Mouse (Mus musculus): ENCODE data around the gene Ksr1. TPM values are rescaled to one million over a fixed set of nuclear protein-coding genes. Genes with fewer than 3 reads are reported as not detected.

Ksr1 gene
- polyA plus RNA-seq, 1 experiment = 106 TPM

DNA sequence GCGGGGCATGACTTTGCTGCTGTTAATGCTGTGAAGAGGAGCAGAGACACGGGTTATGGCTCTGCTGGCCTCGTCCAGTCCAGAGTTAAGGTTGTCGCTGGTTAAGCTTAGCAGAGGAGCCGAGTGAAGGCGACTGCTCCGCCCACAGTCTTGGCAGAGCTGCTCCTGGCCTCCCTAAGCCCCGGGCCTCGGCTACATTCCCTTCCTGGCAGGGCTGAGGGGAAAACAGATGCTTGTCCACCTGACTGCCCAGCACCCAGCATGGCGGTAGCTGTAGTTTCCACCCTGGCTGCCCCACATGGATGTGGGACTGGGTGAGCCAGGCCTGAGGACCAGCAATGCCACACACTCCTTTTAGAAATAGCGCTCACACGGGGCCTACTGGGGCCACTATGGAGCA is 130.0 kb downstream of the Ksr1 start:
- Histone ChIP-seq H3K4me1 (ENCODE audit: control insufficient read depth, insufficient read depth, insufficient read length, low read length) (no peaks in the 10 kb centered on the region), H3K27ac (ENCODE audit: insufficient read depth, low read depth, low read length) (no peak overlapping the region), H3K36me3 (ENCODE audit: control insufficient read depth, insufficient read depth, low read length) (peaks cover 76% of the 10 kb centered on the region), H3K27me3 (ENCODE audit: control insufficient read depth, insufficient read depth, low read length) (no peaks in the 10 kb centered on the region), H3K4me3 (ENCODE audit: low read depth, low read length) (no peak overlapping the region)
- 72% methylated on average over 12 of the region's 12 CpGs for WGBS
- TF ChIP-seq CTCF (IDR thresholded peaks at IDR 0.05; ENCODE audit: extremely low read depth, insufficient read length, insufficient replicate concordance, low read depth, low read length) (no peak), POLR2A (IDR thresholded peaks at IDR 0.05; ENCODE audit: low read depth, low read length) (no peak)

DNA sequence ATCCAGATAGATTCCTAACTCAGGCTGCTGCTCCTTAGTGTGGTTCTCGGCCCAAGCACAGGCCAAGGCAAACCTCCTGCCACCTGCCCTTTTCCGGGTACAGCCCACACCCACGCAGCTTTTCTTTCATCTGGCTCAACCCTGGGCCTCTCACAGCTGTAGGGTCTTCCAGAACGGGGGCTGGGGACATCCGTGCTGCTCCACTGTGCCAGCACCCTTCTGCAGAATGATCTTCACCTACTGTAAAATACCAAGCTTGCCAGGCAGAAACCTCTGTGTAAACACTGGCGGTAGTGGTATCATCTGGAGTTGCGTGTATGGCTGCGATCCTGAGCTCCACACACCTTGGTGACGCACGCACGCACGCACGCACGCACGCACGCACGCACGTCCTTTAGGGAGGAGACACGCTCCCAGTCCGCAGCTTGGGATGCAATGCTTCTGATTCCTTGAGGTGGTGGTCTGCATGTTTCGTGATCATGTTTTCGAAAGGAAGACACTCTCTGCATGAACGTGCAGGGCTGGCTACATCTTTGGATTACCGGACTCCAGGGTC is 130.5 kb downstream of the Ksr1 start:
- Histone ChIP-seq H3K4me1 (ENCODE audit: control insufficient read depth, insufficient read depth, insufficient read length, low read length) (no peaks in the 10 kb centered on the region), H3K27ac (ENCODE audit: insufficient read depth, low read depth, low read length) (no peak overlapping the region), H3K36me3 (ENCODE audit: control insufficient read depth, insufficient read depth, low read length) (peaks cover 71% of the 10 kb centered on the region), H3K27me3 (ENCODE audit: control insufficient read depth, insufficient read depth, low read length) (no peaks in the 10 kb centered on the region), H3K4me3 (ENCODE audit: low read depth, low read length) (no peak overlapping the region)
- WGBS = 90% methylated on average over 24 of the region's 24 CpGs
- TF ChIP-seq POLR2A (IDR thresholded peaks at IDR 0.05; ENCODE audit: low read depth, low read length) (no peak), CTCF (IDR thresholded peaks at IDR 0.05; ENCODE audit: extremely low read depth, insufficient read length, insufficient replicate concordance, low read depth, low read length) (no peak)

DNA sequence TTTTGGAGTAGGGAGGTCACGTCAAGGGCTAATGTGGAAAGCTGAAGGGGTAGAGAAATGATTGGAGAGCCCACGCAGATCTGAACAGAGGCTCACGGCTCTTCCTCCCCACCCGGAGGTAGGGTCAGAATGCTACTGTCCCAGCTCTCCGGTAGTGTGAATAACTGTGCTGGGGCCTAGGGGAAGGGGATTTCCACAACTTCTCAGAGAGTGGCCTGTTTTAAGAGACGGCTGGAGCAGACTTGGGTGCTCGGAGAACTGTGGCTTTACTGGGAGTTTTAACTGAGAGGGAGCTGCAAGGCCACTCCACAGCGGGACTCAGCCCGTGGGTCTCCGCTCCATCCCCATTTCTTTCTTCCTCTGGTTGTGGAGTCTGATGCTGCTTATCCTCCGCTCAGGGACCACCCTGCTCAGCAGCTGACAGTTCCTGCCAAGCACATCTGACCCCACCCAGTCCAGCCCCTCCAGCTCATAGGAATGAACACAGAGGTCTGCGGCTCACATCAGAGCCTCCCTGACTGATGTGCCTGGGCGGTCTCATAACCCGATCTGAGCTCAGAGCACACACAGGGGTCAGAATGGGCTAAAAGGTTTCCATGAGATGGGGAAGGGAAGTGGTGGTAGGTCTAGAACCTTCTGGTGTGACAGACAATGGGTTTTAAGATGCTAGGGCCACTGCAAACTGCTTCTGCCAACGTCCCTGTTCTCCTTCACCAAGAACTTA is 131.4 kb downstream of the Ksr1 start:
- Histone ChIP-seq H3K27me3 (ENCODE audit: control insufficient read depth, insufficient read depth, low read length) (no peaks in the 10 kb centered on the region), H3K4me1 (ENCODE audit: control insufficient read depth, insufficient read depth, insufficient read length, low read length) (no peaks in the 10 kb centered on the region), H3K27ac (ENCODE audit: insufficient read depth, low read depth, low read length) (no peak overlapping the region), H3K4me3 (ENCODE audit: low read depth, low read length) (no peak overlapping the region), H3K36me3 (ENCODE audit: control insufficient read depth, insufficient read depth, low read length) (peaks cover 61% of the 10 kb centered on the region)
- TF ChIP-seq CTCF (IDR thresholded peaks at IDR 0.05; ENCODE audit: extremely low read depth, insufficient read length, insufficient replicate concordance, low read depth, low read length) (no peak), POLR2A (IDR thresholded peaks at IDR 0.05; ENCODE audit: low read depth, low read length) (no peak)
- WGBS = 88% methylated on average over 15 of the region's 15 CpGs

DNA sequence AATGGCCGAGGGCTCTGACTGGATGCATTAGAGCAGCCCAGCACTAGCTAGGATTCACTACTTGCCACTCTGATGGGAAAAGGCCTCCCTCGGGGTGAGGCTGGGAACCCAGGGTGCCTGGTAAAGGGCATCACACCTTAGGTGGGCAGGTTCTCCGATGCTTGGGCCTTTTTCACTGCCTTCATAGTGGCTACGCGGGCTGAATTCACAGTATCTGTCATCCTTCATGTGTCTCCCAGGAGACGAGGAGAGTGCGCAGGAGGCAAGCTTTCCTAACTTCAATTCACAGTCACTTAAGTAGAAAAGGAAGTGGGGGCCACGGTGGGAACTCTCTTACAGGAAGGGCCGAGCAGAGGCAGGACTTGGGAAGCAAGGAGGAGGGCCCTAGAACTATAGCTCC is 132.4 kb downstream of the Ksr1 start:
- no peak overlapping the region for H3K27ac ChIP-seq (ENCODE audit: insufficient read depth, low read depth, low read length)
- 81% methylated on average over 9 of the region's 9 CpGs for WGBS
- H3K27me3 ChIP-seq (ENCODE audit: control insufficient read depth, insufficient read depth, low read length) = no peaks in the 10 kb centered on the region

DNA sequence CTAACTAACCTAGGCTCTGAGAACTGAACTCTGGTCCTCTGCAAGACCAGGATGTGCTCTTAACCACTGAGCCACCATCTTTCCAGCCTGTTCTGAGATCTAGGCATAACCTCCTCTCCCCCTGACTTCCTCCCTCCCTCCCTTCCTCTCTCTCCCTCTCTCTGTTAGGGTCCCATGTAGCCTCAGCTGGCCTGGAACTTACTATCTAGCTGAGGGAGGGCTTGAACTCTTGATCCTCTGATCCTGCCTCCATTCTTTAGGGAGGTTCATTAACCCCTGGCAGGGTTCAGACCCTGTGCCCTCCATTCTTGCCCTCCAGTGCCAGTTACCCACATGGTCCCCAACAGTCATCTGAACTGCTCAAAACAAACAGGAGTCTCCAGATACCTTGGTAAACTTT is 133.2 kb downstream of the Ksr1 start:
- Histone ChIP-seq H3K27ac (ENCODE audit: insufficient read depth, low read depth, low read length) (no peak overlapping the region), H3K4me3 (ENCODE audit: low read depth, low read length) (no peak overlapping the region), H3K27me3 (ENCODE audit: control insufficient read depth, insufficient read depth, low read length) (no peaks in the 10 kb centered on the region), H3K4me1 (ENCODE audit: control insufficient read depth, insufficient read depth, insufficient read length, low read length) (peaks cover 5% of the 10 kb centered on the region; the same call in 1 of the 2 replicates), H3K36me3 (ENCODE audit: control insufficient read depth, insufficient read depth, low read length) (peaks cover 44% of the 10 kb centered on the region)
- TF ChIP-seq POLR2A (IDR thresholded peaks at IDR 0.05; ENCODE audit: low read depth, low read length) = no peak
- no peak for TF ChIP-seq CTCF (IDR thresholded peaks at IDR 0.05; ENCODE audit: extremely low read depth, insufficient read length, insufficient replicate concordance, low read depth, low read length)

More for the DNA sequence above, 132.4 kb downstream of the Ksr1 start:
- H3K4me3 ChIP-seq (ENCODE audit: low read depth, low read length) = no peak overlapping the region
- peaks cover 51% of the 10 kb centered on the region for H3K36me3 ChIP-seq (ENCODE audit: control insufficient read depth, insufficient read depth, low read length)
- TF ChIP-seq CTCF (IDR thresholded peaks at IDR 0.05; ENCODE audit: extremely low read depth, insufficient read length, insufficient replicate concordance, low read depth, low read length) (no peak), POLR2A (IDR thresholded peaks at IDR 0.05; ENCODE audit: low read depth, low read length) (no peak)
- H3K4me1 ChIP-seq (ENCODE audit: control insufficient read depth, insufficient read depth, insufficient read length, low read length) = peaks cover 1% of the 10 kb centered on the region; the same call in 1 of the 2 replicates

DNA sequence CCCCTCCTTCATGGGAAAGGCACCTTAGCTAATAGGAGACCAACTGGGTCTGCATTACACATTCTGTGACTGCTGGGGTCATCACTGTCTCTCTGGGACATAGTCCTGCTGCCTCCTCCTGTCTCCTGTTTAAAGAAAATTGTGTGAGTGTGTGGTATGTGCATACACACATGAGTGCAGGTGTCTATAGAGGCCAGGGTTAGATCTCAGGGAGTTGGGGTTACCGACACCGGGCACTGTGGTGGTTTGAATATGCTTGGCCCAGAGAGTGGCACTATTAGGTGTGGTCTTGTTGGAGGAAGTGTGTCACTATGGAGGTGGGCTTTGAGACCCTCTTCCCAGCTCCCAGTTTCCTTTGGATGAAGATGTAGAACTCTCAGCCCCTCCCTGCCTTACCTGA is 133.7 kb downstream of the Ksr1 start:
- TF ChIP-seq CTCF (IDR thresholded peaks at IDR 0.05; ENCODE audit: extremely low read depth, insufficient read length, insufficient replicate concordance, low read depth, low read length) = no peak
- no peak for TF ChIP-seq POLR2A (IDR thresholded peaks at IDR 0.05; ENCODE audit: low read depth, low read length)
- Histone ChIP-seq H3K36me3 (ENCODE audit: control insufficient read depth, insufficient read depth, low read length) (peaks cover 39% of the 10 kb centered on the region), H3K27me3 (ENCODE audit: control insufficient read depth, insufficient read depth, low read length) (no peaks in the 10 kb centered on the region), H3K27ac (ENCODE audit: insufficient read depth, low read depth, low read length) (no peak overlapping the region), H3K4me3 (ENCODE audit: low read depth, low read length) (no peak overlapping the region), H3K4me1 (ENCODE audit: control insufficient read depth, insufficient read depth, insufficient read length, low read length) (peaks cover 9% of the 10 kb centered on the region; the same call in 1 of the 2 replicates)
- 99% methylated on average over 2 of the region's 2 CpGs for WGBS

DNA sequence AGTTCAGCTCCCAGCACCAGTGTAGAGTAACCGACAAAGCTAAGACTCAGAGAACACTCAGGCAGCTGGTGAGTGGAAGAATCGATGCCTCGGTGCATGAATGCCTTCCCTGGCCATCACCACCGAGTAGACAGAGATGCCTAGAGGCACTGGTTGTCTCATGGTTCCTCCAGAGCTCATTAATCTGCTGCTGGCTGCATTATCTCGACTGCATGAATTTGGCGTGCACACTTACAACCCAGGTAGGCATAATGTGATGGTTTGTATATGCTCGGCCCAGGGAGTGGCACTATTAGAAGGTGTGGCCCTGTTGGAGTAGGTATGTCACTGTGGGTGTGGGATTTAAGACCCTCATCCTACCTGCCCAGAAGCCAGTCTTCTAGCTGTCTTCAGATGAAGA is 137.3 kb downstream of the Ksr1 start:
- 53% methylated on average over 7 of the region's 7 CpGs for WGBS
- peak overlapping the region; percentile 76 for H3K27ac ChIP-seq (ENCODE audit: insufficient read depth, low read depth, low read length)
- no peak overlapping the region for H3K4me3 ChIP-seq (ENCODE audit: low read depth, low read length)
- TF ChIP-seq POLR2A (IDR thresholded peaks at IDR 0.05; ENCODE audit: low read depth, low read length) (no peak), CTCF (IDR thresholded peaks at IDR 0.05; ENCODE audit: extremely low read depth, insufficient read length, insufficient replicate concordance, low read depth, low read length) (no peak)
- no peaks in the 10 kb centered on the region for H3K27me3 ChIP-seq (ENCODE audit: control insufficient read depth, insufficient read depth, low read length)
- H3K4me1 ChIP-seq (ENCODE audit: control insufficient read depth, insufficient read depth, insufficient read length, low read length) = peaks cover 24% of the 10 kb centered on the region
- peaks cover 3% of the 10 kb centered on the region; the same call in 1 of the 2 replicates for H3K36me3 ChIP-seq (ENCODE audit: control insufficient read depth, insufficient read depth, low read length)
